Mouse (Mus musculus) E14TG2a.4 (cell line): ENCODE data around the gene Als2cl.

Experiments used
- CTCF ChIP-seq: conservative IDR thresholded peaks from 2 replicates; pipeline ENCODE4 v1.5.1; 2014; ENCODE audit warnings: low read length
- NANOG ChIP-seq: IDR thresholded peaks from 2 replicates; pipeline ENCODE4 v1.6.1; 2014; ENCODE audit warnings: borderline replicate concordance, low read length, mixed read lengths
- POU5F1 ChIP-seq: IDR thresholded peaks from 2 replicates; pipeline ENCODE4 v1.6.1; 2014; ENCODE audit warnings: low read length, borderline replicate concordance

- TF ChIP-seq CTCF (no peak), POU5F1 (no peak), NANOG (no peak)
Measured at GRCm38 (mm10) chr9:110881953-110882352, 2.3 kb downstream of the Als2cl start.
